Mouse (Mus musculus) heart, postnatal 0 days (tissue): Measurements from ENCODE around the gene Dapp1.
"Not testable (repeated sequence)": the region's sequence is repeated elsewhere in the genome, so short reads cannot be mapped to it uniquely, and the experiment has no call there.

Experiments
- CTCF ChIP-seq: IDR thresholded peaks from 2 replicates; pipeline ENCODE4 v1.5.1; 2016; ENCODE audit warnings: antibody characterized with exemption, control low read depth, low read depth
- EP300 ChIP-seq: IDR thresholded peaks from 2 replicates; pipeline ENCODE4 v1.6.1; 2016; ENCODE audit warnings: antibody characterized with exemption, low read depth

- not testable (repeated sequence) for TF ChIP-seq CTCF, EP300
Observed at GRCm38 (mm10) chr3:137964014-137964413, 17.3 kb downstream of the Dapp1 start.
